Mouse (Mus musculus): Measurements from ENCODE around the gene Hoxb4.

GRCm38 (mm10) chr11:96318368-96319070 lies 452 bp downstream of the Hoxb4 start:
- TF ChIP-seq POLR2A (IDR thresholded peaks at IDR 0.05; ENCODE audit: borderline replicate concordance, low read depth, low read length) (no peak), CTCF (IDR thresholded peaks at IDR 0.05; ENCODE audit: low read depth, low read length) (no peak)

Data from bone marrow macrophage, adult 2 months (primary cell).